Mouse (Mus musculus) adrenal gland, adult 8-10 months (tissue): ENCODE measurements around the gene Heatr5a. TPM values are rescaled to one million over a fixed set of nuclear protein-coding genes. Genes with fewer than 3 reads are reported as not detected.

Source experiments
- DNase-seq: peaks from one replicate; pipeline ENCODE4 v3.0.0; 2022
- total RNA-seq, 4 experiments: library from RNA; stranded (reverse); gene quantifications; 2 replicates each; pipeline ENCODE4 v1.2.4; 2022

The Heatr5a gene
- total RNA-seq, 4 experiments from 2014 or later, result 21.4 to 27.5 (median 26.0) TPM

- no peak for DNase-seq
Observed at GRCm38 (mm10) chr12:51970352-51971069, 610 bp downstream of the Heatr5a start.

DNA sequence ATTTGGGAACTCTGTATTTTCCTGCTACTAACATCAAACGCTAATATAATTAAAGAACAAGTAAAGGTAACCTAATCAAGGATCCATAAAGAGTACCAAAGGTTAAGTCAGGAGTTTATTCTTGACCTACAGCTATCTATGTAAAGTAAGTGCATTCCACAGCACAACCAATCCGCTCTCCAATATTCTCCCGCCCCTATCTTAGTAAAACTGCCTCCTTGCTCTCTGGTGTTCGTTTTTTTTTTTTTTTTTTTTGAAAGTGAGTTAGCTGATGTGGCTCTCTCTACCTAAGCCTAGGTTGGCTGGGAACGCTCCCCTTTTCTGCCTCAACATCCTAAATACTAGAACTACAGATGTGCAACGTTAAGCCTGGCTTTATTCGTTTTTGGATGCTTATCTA, 1.2 kb downstream of the Heatr5a start:
- no peak for DNase-seq

DNA sequence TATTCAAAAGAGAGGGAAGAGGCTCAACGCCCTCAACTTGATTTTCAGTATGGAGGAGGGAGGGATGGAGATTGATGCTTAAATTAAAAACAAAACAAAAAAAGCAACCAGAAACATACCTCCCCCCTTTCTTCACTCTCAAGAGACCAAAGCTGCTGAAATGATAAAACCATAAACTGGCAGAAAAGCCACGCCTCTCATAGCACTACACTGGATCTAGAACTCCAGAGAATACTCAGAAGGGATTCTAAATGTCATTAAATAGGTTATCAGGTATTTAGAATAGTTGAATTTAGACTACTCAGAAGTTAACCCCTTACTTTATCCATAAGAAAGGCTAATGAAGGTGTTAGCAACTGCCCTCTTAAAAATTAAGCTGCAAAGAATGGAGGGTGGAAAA, 2.0 kb downstream of the Heatr5a start:
- DNase-seq, result no peak

GRCm38 (mm10) chr12:51967915-51968595, 3.1 kb downstream of the Heatr5a start:
- no peak for DNase-seq

GRCm38 (mm10) chr12:51957626-51958025, 13.5 kb downstream of the Heatr5a start:
- no peak for DNase-seq

GRCm38 (mm10) chr12:51952309-51952708, 18.8 kb downstream of the Heatr5a start:
- DNase-seq, result no peak

DNA sequence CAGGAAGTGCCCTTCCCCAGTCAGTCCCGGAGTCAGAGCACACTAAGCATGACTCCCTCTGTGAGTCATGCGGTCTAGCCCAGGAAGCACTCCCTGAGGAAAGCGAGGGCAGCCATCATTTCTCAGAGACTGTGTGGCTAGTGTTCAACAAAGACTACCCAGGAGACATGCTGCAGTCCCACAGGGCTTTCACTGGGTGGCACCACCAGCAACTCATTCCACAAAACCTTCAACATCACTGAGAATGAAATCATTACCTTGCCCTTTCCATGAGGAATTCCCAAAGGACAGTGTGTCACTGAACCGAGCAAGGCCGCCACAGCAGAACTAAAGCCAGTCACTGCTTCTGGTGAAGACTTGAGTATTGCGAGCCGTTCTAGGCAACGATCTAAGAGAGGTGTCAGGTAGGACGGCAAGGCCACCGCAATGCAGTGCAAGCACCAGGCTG, 23.6 kb downstream of the Heatr5a start:
- peak; percentile 72 for DNase-seq

DNA sequence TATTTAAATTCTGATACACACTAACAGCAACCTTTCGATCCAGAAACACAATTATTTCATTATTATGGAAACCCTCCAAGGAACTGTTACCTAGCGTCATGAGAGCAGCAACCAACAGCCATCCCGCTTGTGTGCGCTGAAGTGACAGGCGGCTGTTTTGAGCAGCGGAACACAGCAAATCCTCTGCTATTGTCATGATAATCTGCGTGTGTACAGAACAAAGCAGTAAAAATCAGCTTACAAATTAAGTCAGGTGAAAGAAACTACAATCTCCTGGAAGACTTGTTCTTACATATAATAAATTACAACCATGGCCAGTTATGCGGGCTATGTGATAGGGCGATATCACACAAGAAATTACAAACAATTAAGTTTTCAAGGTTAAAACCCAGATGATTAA, 25.8 kb downstream of the Heatr5a start:
- no peak for DNase-seq

- DNase-seq, result no peak
Observed at GRCm38 (mm10) chr12:51939848-51940247, 31.3 kb downstream of the Heatr5a start.

- DNase-seq, result no peak
Observed at GRCm38 (mm10) chr12:51937938-51938337, 33.2 kb downstream of the Heatr5a start.

- no peak for DNase-seq
Observed at GRCm38 (mm10) chr12:51929630-51930029, 41.5 kb downstream of the Heatr5a start.

GRCm38 (mm10) chr12:51917191-51917590, 53.9 kb downstream of the Heatr5a start:
- DNase-seq, result peak; percentile 23

GRCm38 (mm10) chr12:51914903-51915670, 56.0 kb downstream of the Heatr5a start:
- no peak for DNase-seq

GRCm38 (mm10) chr12:51909202-51909601, 61.9 kb downstream of the Heatr5a start:
- DNase-seq, result no peak

GRCm38 (mm10) chr12:51907543-51907942, 63.6 kb downstream of the Heatr5a start:
- DNase-seq, result no peak

DNA sequence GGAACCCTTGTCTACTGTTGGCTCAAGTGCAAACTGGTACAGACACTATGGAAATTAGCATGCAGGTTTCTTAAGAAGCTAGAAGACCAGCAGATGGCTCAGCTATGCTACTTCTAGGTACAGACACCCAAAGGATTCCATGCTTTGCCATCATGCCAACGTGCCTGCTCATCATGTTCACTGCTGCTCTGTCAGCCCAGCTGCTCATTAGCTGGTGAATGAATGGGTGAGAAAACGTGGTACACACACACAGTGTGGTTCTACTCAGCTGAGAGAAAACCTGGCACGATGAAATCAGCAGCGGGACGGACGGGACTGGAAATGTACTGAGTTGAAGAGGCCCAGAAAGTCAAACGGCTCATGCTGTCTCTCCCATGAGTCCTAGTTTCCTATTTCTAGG, 70.6 kb downstream of the Heatr5a start:
- DNase-seq, result no peak

DNA sequence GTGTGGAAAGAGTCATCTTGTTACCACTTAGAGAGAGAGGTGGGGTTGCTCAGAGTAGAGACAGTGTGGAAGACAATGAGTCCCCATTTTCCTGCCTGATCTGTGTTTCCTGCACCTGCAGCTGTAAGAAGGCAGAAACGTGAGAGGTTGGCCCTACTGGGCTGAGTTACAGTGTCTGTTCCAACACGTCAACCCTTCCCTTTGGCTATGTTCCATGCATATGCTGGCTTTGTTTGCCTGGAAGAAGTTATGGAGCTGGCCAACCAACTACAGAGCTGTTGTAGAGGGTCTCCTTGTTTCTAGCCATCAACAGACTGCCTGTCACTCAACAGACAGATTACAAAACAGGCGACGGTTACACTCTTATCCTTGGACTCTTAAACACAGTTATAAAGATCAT, 74.2 kb downstream of the Heatr5a start:
- DNase-seq, result no peak

- no peak for DNase-seq
Observed at GRCm38 (mm10) chr12:51888609-51889008, 82.5 kb downstream of the Heatr5a start.

DNA sequence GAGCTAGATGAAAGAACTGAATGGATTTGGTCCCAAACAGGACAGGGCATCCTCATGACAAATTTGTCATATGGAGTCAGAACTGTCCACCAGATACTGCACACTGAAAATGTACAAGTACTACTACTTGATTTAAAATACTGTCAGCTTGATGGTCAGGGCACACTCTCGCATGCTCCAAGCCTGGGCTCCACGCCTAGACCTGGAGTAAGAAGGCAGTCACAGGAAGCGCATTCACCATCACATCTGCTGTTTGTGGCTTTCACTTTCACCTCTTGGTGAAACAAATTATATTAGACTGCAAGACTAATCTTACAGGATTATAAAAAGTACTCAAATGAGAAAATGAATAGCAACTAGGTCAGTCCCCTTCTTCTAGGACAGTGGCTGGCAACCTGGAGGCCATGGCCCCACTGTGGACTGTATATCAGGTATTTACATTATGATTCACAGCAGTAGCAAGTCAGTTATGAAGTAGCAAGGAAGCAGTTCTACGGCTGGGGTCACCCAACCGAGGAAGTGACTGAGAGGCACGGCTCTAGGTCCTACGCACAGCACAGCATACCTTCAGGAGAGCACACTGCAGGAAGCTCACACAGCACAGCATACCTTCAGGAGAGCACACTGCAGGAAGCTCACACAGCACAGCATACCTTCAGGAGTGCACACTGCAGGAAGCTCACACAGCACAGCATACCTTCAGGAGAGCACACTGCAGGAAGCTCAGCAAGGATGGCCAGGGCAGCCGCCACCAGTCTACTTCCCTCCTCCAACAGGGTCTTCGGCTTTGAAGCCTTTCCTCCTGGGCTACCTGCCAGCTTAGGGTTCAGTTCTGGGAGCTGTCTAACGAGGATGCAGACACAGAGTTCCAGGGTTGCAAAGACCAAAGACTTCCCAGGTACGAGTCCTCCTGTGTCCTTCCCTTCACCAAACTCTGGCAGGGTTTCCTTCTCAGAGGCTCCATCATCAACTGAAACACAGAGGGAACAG, 83.5 kb downstream of the Heatr5a start:
- DNase-seq, result no peak

- DNase-seq, result no peak
Observed at GRCm38 (mm10) chr12:51886369-51886768, 84.8 kb downstream of the Heatr5a start.

DNA sequence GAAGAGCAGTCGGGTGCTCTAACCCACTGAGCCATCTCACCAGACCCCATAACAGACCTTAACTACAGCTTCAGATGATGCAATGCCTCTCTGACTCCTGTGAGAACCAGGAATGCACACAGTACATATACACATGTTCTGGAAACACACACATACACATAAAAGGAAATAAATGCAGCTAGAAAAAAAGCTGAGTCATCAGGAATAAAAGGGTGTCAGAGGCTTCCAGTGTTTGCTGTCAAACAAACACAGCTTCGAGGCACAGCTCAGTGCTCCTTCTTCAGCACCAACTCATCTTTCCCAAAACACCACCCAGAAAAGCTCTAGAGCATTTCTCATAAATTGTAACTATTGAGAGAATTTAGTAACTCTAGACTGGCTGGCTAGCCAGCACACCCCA, 86.3 kb downstream of the Heatr5a start:
- DNase-seq, result no peak

DNA sequence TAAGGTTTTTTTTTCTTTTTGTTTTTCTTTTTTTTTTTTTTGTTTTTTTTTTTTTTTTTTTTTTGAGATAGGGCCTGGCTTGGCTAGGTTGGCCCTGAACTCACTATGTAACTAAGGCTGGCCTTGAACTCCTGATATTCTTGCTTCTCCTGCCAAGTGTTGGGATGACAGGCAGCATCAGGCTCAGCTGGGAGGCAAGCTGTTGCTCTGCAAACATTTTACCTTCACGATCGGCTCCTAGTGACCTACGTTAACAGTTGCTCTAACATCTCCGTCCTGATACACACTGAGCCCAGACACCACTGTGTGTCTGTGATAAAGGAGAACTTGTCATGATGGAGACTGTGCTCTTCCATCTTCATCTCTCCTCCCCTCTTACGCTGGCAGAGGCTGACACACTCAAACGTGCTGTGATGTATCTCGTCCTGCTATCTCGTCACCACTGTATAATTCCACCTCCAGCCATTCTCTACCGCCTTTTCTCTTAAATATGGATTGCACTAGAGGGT, 87.8 kb downstream of the Heatr5a start:
- peak; percentile 40 for DNase-seq
